Mouse (Mus musculus): Measurements from ENCODE around the gene Tln2. TPM values are rescaled to one million over a fixed set of nuclear protein-coding genes. Genes with fewer than 3 reads are reported as not detected.

Tln2 gene
- polyA plus RNA-seq, 1 experiment from 2014 or later: 6.9 TPM

- DNase-seq (ENCODE audit: low spot score): no peak
These were observed 77.7 kb downstream of the Tln2 start for GRCm38 (mm10) chr9:67481851-67482250.

- no peak for DNase-seq (ENCODE audit: low spot score)
These were observed 82.1 kb downstream of the Tln2 start for GRCm38 (mm10) chr9:67477445-67477844.

GRCm38 (mm10) chr9:67476184-67476583 is 83.3 kb downstream of the Tln2 start:
- DNase-seq (ENCODE audit: low spot score): no peak

GRCm38 (mm10) chr9:67463440-67464122 is 95.9 kb downstream of the Tln2 start:
- no peak for DNase-seq (ENCODE audit: low spot score)

- no peak for DNase-seq (ENCODE audit: low spot score)
These were observed 118.0 kb downstream of the Tln2 start for GRCm38 (mm10) chr9:67441484-67441883.

- DNase-seq (ENCODE audit: low spot score): no peak
These were observed 122.0 kb downstream of the Tln2 start for GRCm38 (mm10) chr9:67437511-67437910.

- DNase-seq (ENCODE audit: low spot score): no peak
These were observed 124.0 kb downstream of the Tln2 start for GRCm38 (mm10) chr9:67435333-67436154.

- no peak for DNase-seq (ENCODE audit: low spot score)
These were observed 130.2 kb downstream of the Tln2 start for GRCm38 (mm10) chr9:67429199-67429892.

- no peak for DNase-seq (ENCODE audit: low spot score)
These were observed 131.0 kb downstream of the Tln2 start for GRCm38 (mm10) chr9:67428306-67429047.

GRCm38 (mm10) chr9:67426304-67426703 is 133.2 kb downstream of the Tln2 start:
- no peak for DNase-seq (ENCODE audit: low spot score)

- peak; percentile 34 for DNase-seq (ENCODE audit: low spot score)
These were observed 135.4 kb downstream of the Tln2 start for GRCm38 (mm10) chr9:67424110-67424509.

- DNase-seq (ENCODE audit: low spot score): no peak
These were observed 141.4 kb downstream of the Tln2 start for GRCm38 (mm10) chr9:67418092-67418491.

GRCm38 (mm10) chr9:67410667-67411066 is 148.8 kb downstream of the Tln2 start:
- DNase-seq (ENCODE audit: low spot score): no peak

- peak; percentile 64 for DNase-seq (ENCODE audit: low spot score)
These were observed 154.8 kb downstream of the Tln2 start for GRCm38 (mm10) chr9:67404736-67405135.

GRCm38 (mm10) chr9:67399563-67399962 is 159.9 kb downstream of the Tln2 start:
- no peak for DNase-seq (ENCODE audit: low spot score)

GRCm38 (mm10) chr9:67397756-67398155 is 161.7 kb downstream of the Tln2 start:
- DNase-seq (ENCODE audit: low spot score): no peak

GRCm38 (mm10) chr9:67396446-67396845 is 163.1 kb downstream of the Tln2 start:
- no peak for DNase-seq (ENCODE audit: low spot score)

- DNase-seq (ENCODE audit: low spot score): no peak
These were observed 175.4 kb downstream of the Tln2 start for GRCm38 (mm10) chr9:67384028-67384590.

GRCm38 (mm10) chr9:67380095-67380494 is 179.4 kb downstream of the Tln2 start:
- DNase-seq (ENCODE audit: low spot score): no peak

- no peak for DNase-seq (ENCODE audit: low spot score)
These were observed 180.7 kb downstream of the Tln2 start for GRCm38 (mm10) chr9:67378772-67379171.

GRCm38 (mm10) chr9:67368078-67368477 is 191.4 kb downstream of the Tln2 start:
- no peak for DNase-seq (ENCODE audit: low spot score)
